Mouse (Mus musculus) thymus, adult 2 months (tissue): ENCODE measurements around the gene Pld1.

Experiments
- CTCF ChIP-seq: fragments of 200-500 bp; IDR thresholded peaks from 2 replicates; pipeline ENCODE4 v1.5.1; 2012; ENCODE audit warnings: mild to moderate bottlenecking, control low read depth, low read length, moderate library complexity, borderline replicate concordance; ENCODE audit not compliant: control insufficient read depth, poor library complexity, insufficient read depth; ENCODE audit errors: extremely low read depth
- POLR2A ChIP-seq: fragments of 200-500 bp; IDR thresholded peaks from 2 replicates; pipeline ENCODE4 v1.6.1; 2012; ENCODE audit warnings: mild to moderate bottlenecking, low read length, control low read depth, moderate library complexity; ENCODE audit not compliant: control insufficient read depth, poor library complexity, insufficient read depth; ENCODE audit errors: extremely low read depth

- TF ChIP-seq POLR2A = no peak
- no peak for TF ChIP-seq CTCF
Observed at GRCm38 (mm10) chr3:28034707-28035333, 96.3 kb downstream of the Pld1 start.
